Mouse (Mus musculus) adrenal gland, adult 8-10 months (tissue): ENCODE data around the gene Thbs1. TPM values are rescaled to one million over a fixed set of nuclear protein-coding genes. Genes with fewer than 3 reads are reported as not detected.
A peak's percentile ranks its signal among the peaks of the same experiment; 100 is the strongest.

Experiments
- DNase-seq: peaks from one replicate; pipeline ENCODE4 v3.0.0; 2022
- total RNA-seq, 4 experiments: library from RNA; stranded (reverse); gene quantifications; 2 replicates each; pipeline ENCODE4 v1.2.4; 2022

Thbs1 gene
- 10 to 100 TPM; 13.4 to 41.0 (median 19.9) TPM for total RNA-seq

DNA sequence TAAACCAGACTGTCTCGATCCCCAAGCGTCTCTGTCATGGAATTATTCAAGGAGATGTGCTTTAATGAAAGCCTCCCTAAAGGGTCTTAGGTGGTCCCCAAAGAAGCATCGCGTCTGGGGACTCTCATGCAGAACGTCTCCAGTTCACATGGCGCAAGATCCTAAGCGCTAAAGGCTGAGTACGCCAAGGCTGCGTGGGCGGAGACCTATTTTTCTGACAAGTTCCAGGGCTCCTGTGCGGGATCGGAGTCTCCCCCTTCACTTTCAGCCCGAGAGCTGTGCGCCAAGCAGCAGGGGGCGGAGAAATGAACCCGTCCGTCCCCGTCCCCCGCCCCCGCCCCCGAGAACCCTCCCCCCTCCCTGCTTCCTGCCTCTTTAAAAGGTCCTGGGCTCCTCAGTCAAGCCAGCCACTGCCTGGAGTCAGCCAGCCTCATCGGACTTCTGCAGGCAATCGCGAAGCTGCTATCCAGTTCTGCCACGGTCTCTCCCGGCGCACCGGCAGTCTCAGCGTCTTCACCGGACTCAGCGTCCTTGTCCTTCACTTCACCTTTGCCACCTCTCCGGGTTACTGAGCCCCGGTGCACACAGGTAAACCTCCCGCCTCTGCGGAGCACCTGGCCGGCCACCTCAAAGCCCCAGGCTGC, at the start of gene Thbs1:
Gene Thbs1, plus strand, starts transcription at position 389 of the 644 bp plus-strand sequence.
- DNase-seq = peak; percentile 57

DNA sequence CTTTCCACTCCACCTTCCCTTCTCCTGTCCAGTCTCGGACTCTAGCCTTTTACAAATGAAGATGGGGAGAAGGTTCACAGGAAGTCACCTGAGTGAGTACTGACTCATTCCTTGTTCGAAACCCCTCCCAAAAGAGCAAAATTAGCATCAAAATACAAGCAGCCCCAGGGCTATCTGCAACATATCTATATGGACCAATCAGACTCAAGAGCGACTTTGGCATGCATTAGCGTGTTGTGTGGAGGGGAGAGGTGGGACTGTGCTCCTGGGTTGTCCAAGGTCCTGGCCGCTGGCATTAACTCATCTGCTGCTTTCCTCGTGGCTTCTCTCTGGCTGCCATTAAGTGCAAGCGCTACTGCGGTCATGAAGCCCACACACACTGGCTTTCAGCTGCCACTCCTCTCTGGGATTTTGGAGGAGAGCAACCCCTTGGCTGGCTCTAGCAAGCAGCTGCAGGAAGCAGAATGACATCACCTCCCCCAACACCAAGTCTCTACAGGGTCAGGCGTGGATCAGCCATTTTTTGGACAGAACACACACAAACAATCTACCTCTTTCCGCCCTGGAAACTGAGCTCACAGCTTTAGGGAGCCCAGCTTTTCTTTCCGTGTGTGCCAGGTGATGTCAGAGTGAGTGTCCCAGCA, 47.4 kb upstream of the Thbs1 start:
- no peak for DNase-seq

DNA sequence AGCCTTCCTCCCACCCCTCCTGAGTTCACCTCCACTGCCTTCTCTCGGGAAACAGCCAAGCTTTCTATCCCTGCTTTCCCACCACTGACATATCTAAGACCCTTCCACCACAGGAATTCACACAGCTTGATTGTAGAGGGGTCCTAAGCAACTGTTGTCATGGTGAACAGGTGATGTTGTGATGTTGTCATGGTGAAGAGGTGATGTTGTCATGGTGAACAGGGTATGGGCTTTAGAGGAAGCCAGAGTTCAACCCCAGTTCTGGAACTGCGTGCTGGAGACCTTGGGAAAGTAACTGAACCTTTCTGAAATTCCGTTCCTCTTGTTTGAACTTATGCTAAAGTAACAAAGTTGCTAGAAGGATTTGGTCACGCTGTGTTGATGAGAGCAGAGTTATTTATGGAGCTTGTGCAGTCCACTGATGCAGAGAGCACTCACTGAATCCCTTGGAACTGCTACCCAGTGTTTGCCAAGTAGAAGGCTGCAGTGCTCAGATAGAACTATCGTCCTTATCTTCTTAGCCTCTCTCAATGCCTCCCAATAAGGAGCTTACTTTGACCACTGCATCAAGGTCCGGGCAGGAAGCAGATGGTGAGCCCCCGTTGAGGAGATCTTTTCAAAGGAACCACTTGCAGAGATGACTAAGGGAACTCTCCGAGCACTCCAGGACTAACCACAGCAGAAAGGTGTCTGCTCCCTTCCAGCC, 45.5 kb upstream of the Thbs1 start:
- no peak for DNase-seq

DNA sequence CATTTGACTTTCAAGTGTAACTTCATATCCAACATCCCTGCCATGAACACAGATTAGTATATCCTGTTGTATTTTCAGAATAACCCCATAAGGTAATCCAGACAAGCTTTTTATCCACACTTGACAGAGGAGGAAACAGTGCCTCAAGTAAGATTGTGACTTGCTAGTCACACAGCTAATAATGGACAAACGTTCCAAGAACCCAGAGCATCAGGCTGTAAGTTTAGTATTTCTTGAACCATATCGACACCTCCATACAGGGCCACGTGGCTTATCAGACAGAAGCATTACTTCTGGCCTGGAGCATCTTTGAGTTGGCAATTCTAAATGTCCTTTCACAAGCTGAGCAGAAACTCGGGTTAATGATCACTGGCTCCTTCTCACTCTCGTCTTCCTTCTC, 41.7 kb upstream of the Thbs1 start:
- no peak for DNase-seq

DNA sequence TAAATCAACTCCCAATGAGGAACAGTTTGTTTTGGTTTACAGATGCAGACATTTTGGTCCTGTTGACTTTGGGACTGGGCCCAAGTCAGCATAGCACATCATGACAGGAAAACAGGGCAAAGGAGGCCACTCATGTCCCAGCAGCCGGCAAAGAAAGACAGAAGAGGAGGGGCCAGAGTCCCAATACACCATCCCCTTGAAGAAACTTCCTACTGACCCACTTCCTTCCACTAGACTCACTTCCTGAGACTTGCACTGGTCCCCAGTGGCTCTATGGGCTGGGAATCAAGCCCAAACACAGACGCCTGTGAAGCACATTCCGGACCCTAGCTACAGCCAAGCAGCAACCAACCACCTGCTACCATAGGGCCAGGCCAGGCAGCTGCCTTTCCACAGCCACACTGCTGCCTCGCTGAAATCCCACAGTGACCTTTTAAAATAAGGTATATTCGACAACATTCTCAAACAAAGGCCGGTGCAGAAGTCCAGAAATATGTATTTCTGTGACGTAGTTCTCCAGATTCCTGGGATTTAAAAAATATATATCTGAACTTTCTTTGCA, 38.8 kb upstream of the Thbs1 start:
- DNase-seq = no peak

DNA sequence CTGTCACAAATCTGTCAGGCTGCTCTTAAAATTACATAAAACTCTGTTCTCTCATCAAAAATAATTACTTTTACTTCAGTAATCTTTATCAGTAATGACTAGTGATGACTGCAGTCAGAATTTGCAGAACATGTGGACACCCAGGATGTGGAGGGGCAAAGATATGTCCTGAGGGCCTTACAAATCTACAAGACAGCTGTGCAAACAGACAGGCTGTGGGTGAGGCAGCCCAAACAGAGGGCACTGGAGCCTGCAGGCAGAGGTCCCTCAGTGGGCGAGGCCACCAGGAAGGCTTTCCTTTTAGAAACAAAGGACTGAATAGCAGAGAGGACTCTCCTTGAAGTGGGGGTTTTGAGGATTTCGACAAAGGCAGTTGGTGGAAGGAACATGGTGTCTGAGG, 37.6 kb upstream of the Thbs1 start:
- no peak for DNase-seq

DNA sequence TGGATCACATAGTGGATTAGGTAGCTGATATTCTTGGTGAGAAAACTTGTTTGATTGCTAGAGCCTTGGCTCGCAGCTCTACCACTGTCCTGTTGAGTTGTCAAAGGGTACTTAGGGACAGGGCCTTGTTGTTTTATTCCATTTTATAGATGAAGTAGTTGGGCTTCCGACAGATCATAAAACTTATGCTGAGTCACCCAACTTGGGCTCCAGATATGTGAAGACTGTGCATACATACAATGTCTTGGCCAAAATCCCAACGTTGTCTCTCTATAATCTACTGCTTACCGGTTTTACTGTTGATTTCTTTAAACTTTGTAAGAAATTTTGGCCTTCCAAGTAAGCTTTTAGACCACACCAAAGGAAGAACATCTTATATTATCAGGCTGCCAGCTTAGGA, 36.5 kb upstream of the Thbs1 start:
- no peak for DNase-seq

DNA sequence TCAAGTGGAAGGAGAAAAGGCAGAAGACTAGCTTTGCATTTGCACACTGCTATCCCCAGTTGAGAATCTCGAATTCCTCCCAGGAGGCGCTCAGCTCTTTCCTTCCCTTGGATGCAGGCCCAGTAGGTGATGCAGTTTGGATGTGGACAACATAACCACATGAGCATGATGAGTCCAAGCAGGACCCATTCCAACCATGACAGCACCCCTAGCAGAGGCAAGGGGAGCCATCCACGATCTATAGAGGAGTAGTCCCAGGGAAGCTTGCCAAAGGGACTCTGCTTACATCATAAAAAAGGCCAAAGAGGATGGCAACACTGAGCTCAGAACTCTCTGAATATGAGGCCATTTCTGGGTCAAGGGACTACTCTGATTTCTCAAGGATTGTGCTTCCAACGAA, 32.5 kb upstream of the Thbs1 start:
- peak; percentile 10 for DNase-seq

DNA sequence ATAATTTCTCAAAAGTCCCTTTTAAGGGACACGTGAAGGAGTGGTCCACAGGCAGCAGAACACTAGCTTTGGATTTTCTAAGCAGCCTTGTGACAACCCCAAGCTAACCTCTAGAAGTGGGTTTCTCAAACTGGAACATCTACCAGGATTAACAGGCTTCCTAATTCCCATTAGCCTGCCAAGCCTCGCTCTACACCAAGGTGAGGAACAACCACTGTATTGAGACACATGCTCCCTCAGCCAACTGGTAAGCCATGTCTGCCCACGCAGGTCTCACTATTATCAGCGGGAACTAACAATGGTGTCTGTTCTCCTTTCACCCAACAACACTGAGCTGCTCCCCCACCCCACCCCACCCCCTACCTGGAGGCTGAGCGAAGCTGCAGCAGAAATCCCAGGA, 30.1 kb upstream of the Thbs1 start:
- no peak for DNase-seq

DNA sequence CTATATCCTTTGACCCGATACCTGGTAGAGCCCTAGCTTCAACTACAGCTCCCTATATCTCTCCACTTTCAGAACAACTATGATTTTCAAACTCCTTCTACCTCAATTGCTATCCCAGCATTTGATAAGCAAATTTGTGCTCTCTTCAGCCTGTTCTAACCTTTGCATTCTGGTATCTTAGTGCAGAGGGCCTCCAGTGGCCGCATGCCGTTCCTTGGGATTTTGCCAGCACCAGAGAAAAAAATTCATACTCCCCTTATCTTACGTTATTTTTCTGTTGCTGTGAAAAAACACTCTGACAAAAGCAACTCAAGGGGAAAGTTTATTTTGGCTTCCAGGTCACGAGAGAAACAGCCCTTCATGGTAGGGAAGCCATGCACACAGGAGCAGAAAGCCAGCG, 28.0 kb upstream of the Thbs1 start:
- DNase-seq = no peak

DNA sequence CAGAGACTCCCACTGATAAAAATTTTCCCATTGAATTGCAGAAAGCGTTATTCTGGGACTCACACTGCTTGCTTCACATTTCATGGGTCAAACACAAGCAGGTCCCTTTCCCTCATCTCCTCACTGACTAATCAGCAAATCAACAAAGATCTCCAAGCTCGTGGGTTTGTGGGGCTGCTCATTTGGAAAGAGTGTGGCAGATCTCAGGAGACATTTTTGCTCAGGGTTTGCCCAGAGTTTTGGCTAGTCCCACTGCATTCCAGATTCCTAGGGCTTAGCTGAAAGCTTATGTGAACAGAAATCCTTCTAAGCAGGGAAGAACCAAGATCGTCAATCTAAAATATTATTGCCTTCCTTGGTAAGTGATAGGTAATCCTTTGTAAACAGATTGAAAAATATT, 27.0 kb upstream of the Thbs1 start:
- DNase-seq = no peak

DNA sequence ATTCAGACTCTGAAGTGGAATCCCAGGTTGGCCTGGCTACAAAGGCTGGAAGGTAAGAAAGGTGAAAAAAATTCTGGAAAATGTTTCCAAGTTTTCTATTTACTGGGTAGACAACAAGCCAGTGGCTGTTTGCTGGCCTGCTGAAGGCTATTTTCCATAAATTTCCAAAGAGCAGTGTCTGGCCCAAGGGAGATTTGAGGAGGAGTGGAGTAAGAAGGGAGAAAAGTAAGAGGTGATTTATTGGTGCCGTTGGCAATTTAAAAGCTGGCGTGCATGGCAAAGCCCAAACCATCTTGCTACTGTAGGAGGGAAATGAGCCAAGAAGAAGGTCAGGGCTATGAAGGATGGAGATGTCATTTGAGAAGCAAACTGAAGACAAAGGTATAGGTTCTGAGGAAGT, 26.0 kb upstream of the Thbs1 start:
- no peak for DNase-seq

DNA sequence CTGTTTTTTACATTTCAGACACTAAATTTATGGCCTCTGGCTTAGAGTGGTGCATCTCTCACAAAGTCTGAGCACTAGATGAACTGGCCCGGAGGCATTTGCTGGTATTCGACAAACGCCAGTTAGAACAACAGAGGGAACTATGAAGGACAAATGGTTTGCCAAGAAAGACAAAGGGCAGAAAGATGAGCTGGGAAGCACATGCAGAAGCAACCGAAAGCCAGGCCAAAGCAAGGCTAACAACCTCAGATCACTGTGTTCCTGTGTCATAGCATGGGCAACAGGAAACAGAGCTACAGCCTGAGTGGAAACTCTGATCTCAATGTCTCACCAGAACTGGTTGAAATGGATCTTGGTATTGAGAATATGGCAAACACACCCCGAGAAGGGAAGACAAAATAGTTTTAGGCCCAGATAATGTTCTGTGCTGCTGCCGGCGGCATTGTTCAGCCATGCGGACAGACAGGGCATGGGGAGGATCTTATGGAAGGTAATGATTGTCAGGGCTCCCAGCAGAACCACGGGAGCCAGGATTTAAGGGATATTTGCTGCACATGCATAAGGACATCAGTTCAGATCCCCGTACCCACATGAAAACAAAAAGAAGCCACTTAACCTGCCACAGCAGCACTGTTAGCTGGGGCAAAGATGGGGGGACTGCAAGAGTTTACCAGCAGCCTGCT, 24.5 kb upstream of the Thbs1 start:
- no peak for DNase-seq

DNA sequence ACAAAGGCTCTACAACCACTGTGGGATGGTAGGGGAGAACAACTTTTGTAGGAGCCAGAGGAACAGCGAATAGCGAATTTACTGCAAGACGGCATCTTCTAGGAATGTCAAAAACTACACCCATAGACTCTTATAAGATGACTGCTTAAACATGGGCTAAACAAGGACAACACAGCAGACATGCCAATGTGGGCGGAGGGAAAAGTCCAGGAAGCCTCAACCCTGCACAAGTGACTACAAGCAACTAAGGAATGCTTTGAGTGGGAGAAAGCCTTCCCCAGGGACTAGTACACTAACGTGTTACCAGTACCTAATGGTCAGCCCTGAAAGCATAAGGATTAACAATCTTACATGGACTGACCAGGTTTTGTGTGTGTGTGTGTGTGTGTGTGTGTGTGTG, 20.4 kb upstream of the Thbs1 start:
- no peak for DNase-seq

DNA sequence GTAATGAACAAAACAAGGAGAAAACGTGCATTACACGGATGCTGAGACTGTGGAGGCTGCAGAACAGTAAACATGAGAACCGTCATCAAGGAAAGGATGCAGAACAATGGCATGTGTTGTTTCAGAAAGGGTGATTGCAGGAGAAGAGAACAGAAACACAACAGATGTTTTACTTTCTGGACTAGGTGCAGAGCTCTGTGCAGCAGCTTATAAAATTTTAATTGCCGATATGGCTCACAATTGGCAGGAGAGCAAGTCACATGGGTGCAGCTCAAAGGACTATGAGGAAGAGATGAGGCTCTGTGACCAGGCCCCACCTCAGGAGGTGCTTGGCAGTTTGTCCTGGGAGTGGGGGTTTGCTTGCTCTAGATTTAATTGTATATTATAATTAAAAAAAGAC, 12.6 kb upstream of the Thbs1 start:
- no peak for DNase-seq

DNA sequence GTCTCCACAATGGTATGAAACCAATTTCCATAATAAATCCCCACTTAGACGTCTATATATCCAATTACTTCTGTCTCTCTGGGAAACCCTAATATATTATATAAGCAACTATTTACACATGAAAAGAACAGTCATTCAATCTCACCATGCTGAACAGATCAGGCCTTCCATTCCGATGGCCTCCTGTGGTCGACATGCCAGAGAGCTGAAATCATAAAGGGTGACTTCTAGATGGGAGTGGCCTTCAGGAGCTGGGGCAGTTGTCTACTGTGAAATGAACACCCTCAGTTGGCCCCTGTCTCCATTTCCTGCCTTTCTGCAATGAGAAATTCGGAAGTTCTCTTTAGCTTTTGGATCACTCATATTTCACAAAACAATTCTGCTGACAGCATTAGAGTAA, 9.5 kb upstream of the Thbs1 start:
- DNase-seq = no peak

DNA sequence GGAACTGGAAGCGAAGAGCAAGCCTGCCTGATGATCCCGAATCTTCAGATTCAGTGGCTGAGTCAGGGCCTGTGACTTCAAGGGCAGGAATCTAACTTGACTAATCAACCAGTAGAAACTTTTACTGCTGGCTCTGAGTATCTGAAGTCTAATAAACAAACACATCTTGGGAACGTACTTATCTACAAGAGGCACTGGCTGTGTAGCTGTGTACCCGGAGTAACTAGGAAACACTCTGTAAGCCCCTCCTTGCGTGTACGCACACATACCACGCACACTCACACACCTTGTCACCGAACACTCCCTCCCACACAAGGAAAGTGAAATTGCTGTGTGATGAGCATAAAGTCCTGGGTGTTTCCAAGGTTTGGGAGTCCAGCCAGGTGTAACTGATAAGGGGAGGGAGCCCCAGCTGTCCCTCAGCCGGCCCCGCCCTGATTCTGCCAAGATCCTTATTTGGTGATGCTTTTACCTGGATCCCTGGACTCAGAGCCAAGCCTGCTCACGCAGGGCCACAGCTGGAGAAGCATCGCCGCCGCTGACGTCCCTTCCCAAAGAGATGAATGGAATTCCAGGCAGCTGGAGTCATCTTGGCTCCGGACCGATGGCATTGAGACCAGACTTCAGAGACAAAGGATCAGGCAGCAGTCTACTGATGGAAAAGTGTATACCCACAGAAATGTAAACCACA, 1.3 kb upstream of the Thbs1 start:
- peak; percentile 63 for DNase-seq

DNA sequence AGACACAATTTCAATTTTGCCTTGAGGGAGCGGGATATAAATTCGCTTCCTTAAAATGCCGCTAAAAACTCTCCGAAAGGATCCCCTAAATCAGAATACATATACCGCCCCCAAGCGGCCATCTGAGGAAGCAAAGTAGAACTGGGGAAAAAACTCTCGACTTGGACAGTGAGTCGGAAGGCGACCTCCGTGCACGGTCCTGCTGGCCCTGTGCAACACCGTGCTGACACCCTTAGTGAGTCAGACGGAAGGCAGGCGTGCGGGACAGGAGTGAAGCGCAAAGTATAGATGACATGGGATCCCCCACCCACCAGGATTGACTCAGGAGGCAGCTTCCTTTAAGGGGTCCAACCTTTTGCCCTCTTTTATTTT, 574 bp upstream of the Thbs1 start:
- peak; percentile 79 for DNase-seq

DNA sequence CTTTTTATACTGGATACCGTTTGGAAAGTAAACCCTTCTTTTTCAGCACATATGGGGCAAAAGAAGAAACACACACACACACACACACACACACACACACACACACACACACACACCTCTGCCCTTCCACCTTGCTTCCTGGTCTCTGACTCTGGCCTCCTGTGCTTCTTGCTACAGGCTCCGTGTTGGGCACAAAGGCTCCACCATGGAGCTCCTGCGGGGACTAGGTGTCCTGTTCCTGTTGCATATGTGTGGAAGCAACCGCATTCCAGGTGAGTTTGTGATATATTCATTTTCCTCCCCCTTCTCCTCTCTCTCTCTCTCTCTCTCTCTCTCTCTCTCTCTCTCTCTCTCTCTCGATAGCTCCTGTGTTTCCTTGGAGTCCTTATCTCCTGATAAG, 762 bp downstream of the Thbs1 start:
- no peak for DNase-seq

DNA sequence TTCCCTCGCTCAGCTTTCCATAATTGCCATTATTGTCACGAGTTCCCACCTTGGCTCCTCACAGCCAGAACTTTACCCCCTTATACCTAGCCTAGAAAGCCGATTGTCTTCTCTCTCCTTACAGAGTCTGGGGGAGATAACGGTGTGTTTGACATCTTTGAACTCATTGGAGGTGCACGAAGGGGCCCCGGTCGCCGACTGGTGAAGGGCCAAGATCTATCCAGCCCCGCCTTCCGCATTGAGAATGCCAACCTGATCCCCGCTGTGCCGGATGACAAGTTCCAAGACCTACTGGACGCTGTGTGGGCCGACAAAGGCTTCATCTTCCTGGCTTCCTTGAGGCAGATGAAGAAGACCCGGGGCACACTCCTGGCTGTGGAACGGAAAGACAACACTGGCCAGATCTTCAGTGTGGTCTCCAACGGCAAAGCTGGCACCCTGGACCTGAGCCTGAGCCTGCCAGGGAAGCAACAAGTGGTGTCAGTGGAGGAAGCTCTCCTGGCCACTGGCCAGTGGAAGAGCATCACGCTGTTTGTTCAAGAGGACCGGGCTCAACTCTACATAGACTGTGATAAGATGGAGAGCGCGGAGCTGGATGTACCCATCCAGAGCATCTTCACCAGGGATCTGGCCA, 1.3 kb downstream of the Thbs1 start:
- no peak for DNase-seq

DNA sequence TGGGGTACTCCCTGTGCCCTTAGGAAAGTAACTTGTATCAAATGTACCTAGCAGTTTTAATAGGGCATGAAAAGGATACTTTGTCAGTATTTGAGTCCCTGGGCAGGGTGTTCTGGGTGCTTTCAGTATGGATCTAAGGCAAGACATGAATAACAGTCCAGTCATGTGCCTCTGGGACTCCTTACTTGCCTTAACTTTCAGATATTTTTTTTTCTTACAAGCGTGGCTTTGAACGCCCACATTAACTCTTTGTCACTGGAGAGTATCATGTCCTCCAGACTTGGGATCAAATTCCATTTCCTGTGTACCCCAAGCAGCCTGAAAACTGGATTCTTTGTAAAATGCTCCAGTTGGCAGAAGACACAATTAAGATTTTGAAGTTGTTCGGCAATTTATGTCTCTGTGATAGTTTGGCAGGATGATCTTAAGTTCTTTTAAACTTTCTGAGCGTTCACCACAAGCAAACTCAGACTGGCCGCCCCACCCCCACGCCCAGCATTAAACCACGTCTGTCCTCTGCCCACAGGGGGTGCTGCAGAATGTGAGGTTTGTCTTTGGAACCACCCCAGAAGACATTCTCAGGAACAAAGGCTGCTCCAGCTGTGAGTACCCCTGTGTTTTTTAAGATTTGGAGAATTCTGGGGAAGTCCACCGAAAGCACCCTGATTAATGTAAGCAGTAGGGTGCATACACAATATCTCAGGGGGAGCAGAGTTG, 2.3 kb downstream of the Thbs1 start:
- no peak for DNase-seq
